Mouse (Mus musculus) embryonic stem cell, embryonic (primary cell): ENCODE measurements around the gene Gjc1.

Source experiments
- CTCF ChIA-PET, 4 experiments: fragments of 300-600 bp in 2 of 4; fragments of 350-600 bp in 2 of 4; sonication (Branson Sonifier 250); formaldehyde crosslinking; loops; one replicate each; lab custom pipeline; 2022; ENCODE audit warnings: inconsistent platforms in 2 of 4; lab: Charles Lee
- POLR2A ChIA-PET, 4 experiments: fragments of 300-600 bp in 2 of 4; fragments of 350-600 bp in 2 of 4; sonication (Branson Sonifier 250); formaldehyde crosslinking; loops; one replicate each; lab custom pipeline; 2022; ENCODE audit warnings: antibody characterized with exemption in 4 of 4, inconsistent platforms in 1 of 4; lab: Charles Lee

The Gjc1 gene

DNA sequence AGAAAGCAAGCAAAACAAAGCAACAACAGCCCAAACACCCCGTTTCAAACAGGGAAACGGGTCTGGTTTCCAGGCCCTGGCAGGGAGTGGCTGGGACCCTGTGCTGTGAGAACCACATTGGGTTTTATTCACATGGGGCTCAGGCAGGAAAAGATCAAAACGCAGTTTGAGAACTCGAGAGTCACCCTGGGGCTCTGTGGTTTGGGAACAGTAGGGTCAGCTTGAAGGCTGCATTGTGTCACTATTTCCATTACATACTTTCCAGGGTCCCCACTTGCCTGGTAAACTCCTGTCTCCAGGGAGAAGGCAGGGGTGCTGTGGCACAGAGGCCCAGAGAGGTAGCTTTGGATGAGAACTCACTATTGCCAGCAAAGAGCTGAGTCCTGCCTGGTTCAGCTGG lies 7.6 kb upstream of the Gjc1 start:
- ChIA-PET POLR2A (interaction anchor here in 2 of 4 experiments (0.7 to 3.6 kb wide), 19 partner anchors 8 to 289 kb away, joined by 3 to 20 read pairs (median 4); partner anchors contain the start of genes Gjc1 (in 1 of the 2), Hexim1 (in 1 of the 2) and Higd1b (in 1 of the 2)), CTCF (interaction anchor here in 2 of 4 experiments (0.9 to 1.7 kb wide), 5 partner anchors 50 to 254 kb away, joined by 3 to 8 read pairs (median 4); no protein-coding TSS in a partner anchor)

GRCm38 (mm10) chr11:102826476-102826875 lies 7.0 kb upstream of the Gjc1 start:
- CTCF ChIA-PET, result interaction anchor here in 2 of 4 experiments (0.5 to 1.0 kb wide), 2 partner anchors 52 to 582 kb away, joined by 3 to 15 read pairs; no protein-coding TSS in a partner anchor
- POLR2A ChIA-PET, result interaction anchor here in 2 of 4 experiments (1.0 to 3.6 kb wide), 8 partner anchors 10 to 52 kb away, joined by 3 to 20 read pairs (median 5); partner anchors contain the start of gene Higd1b (in 1 of the 2)

- CTCF ChIA-PET, result interaction anchor here in 3 of 4 experiments (0.7 to 1.4 kb wide), 6 partner anchors 9 to 451 kb away, joined by 3 to 6 read pairs (median 4); no protein-coding TSS in a partner anchor
- POLR2A ChIA-PET, result interaction anchor here (0.6 to 3.8 kb wide), 32 partner anchors 9 to 473 kb away, joined by 3 to 25 read pairs (median 6); partner anchors contain the start of genes Hexim1 (in 2 of the 4), Ccdc103 (in 1 of the 4), Eftud2 (in 1 of the 4) and Slc25a39 (in 1 of the 4)
Observed at GRCm38 (mm10) chr11:102821231-102821630, 1.7 kb upstream of the Gjc1 start.

DNA sequence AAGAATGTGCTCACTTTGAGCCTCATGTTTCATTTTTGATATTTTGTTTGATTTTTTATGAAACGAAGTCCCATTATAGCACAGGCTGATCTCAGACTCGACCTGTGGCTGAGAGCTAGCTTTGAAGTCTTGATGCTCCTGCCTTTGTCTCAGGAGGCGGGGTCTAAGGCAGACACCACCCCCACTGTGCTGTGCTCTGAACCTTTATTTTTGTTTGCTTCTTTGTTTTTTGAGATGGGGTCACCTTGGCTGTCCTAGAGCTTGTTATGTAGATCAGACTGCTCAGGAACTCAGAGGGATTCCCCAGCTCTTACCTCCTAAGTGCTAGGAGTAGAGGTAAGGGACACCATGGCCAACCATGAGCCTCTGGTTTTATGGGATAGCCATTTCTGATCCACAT lies 932 bp upstream of the Gjc1 start:
- POLR2A ChIA-PET, result interaction anchor here (0.6 to 3.8 kb wide), 85 partner anchors 9 to 1518 kb away, joined by 3 to 25 read pairs (median 4); partner anchors contain the start of genes Hexim1 (in 3 of the 4), Ccdc103 (in 2 of the 4), Eftud2 (in 2 of the 4) and Dcakd (in 1 of the 4)
- CTCF ChIA-PET, result interaction anchor here (0.6 to 1.4 kb wide), 22 partner anchors 10 to 1789 kb away, joined by 3 to 6 read pairs (median 3); no protein-coding TSS in a partner anchor

- POLR2A ChIA-PET, result interaction anchor here (0.6 to 3.8 kb wide), 84 partner anchors 8 to 1517 kb away, joined by 3 to 25 read pairs (median 4); partner anchors contain the start of genes Hexim1 (in 3 of the 4), Ccdc103 (in 2 of the 4), Eftud2 (in 2 of the 4) and Dcakd (in 1 of the 4)
- CTCF ChIA-PET, result interaction anchor here (0.6 to 1.4 kb wide), 19 partner anchors 10 to 1790 kb away, joined by 3 to 5 read pairs (median 3); no protein-coding TSS in a partner anchor
Observed at GRCm38 (mm10) chr11:102819783-102820385, 384 bp upstream of the Gjc1 start.

- POLR2A ChIA-PET, result interaction anchor here in 2 of 4 experiments (0.6 to 3.1 kb wide), 9 partner anchors 9 to 75 kb away, joined by 3 to 12 read pairs (median 4); partner anchors contain the start of gene Fam187a (in 1 of the 2)
- CTCF ChIA-PET, result interaction anchor here in 1 of 4 experiments (0.5 kb wide), 1 partner anchor 108 kb away, joined by 3 read pairs; no protein-coding TSS in a partner anchor
Observed at GRCm38 (mm10) chr11:102818121-102819020, 1.1 kb downstream of the Gjc1 start.

- ChIA-PET POLR2A (interaction anchor here in 3 of 4 experiments (0.6 to 2.8 kb wide), 13 partner anchors 9 to 324 kb away, joined by 3 to 15 read pairs (median 5); partner anchors contain the start of gene Hexim1 (in 1 of the 3)), CTCF (interaction anchor here in 2 of 4 experiments (0.9 to 1.0 kb wide), 2 partner anchors 41 kb away, joined by 3 read pairs; no protein-coding TSS in a partner anchor)
Observed at GRCm38 (mm10) chr11:102814881-102815280, 4.6 kb downstream of the Gjc1 start.

DNA sequence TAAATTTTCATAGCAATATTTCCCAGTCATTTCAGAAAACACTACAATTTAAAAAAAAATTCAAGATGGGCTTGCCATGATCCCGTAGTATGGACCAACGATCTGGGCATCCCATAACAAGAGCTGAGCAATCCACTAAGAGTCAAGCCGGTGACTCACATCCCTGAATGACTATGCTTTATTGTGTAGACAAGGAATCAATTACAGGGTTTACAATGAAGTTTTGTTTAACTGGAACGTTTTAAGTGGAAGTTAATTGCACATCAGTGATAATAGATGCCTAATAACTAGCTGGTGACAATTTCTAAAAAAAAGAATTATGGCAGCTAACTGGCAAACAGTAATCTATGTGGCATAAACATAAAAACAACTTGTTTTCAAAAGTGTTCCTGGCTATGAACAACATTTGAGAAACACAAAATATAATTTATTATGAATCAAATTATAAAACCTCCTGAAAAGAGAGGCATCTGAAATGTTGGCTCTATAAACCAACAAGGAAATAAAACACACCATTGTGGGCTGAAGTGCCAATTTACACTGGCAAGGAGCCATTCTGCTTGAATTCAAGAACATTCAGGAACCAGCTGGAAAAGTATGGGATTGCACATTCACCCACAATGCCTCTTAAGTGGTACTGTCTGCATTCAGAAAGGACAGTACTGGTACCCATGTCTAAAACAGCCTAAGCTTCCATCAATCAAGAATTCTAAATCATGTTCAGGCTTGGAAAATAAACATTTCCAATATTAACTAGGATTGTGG lies 8.6 kb downstream of the Gjc1 start:
- POLR2A ChIA-PET, result interaction anchor here in 3 of 4 experiments (0.7 to 3.6 kb wide), 22 partner anchors 9 to 364 kb away, joined by 3 to 18 read pairs (median 4); partner anchors contain the start of genes Gjc1 (in 2 of the 3), Ccdc103 (in 1 of the 3), Eftud2 (in 1 of the 3) and Hexim1 (in 1 of the 3)

DNA sequence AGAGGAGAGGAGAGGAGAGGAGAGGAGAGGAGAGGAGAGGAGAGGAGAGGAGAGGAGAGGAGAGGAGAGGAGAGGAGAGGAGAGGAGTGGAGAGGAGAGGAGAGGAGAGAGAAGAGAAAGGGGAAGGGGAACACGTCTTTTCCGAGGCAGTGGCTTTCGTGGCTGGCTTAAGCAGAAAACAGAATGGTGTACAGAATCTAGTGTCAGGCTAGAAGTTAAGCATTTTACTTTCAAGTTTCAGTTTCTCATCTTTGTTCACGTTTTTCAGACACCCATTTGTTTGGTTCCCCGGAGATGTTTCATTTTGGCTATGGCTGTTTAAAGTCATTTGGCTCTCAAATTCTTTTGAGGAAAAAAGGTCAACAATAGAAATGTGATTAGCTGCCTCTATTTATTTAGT lies 11.3 kb downstream of the Gjc1 start:
- POLR2A ChIA-PET, result interaction anchor here (0.6 to 3.6 kb wide), 8 partner anchors 8 to 617 kb away, joined by 3 to 11 read pairs (median 4); no protein-coding TSS in a partner anchor
- CTCF ChIA-PET, result interaction anchor here in 1 of 4 experiments (0.7 kb wide), 1 partner anchor 21 kb away, joined by 3 read pairs; no protein-coding TSS in a partner anchor

More for the DNA sequence above, 8.6 kb downstream of the Gjc1 start:
- CTCF ChIA-PET, result interaction anchor here in 2 of 4 experiments (1.3 to 1.7 kb wide), 2 partner anchors 41 to 121 kb away, joined by 3 to 4 read pairs; no protein-coding TSS in a partner anchor

GRCm38 (mm10) chr11:102803453-102803852 lies 16.0 kb downstream of the Gjc1 start:
- ChIA-PET POLR2A (interaction anchor here in 2 of 4 experiments (0.9 to 2.5 kb wide), 11 partner anchors 9 to 312 kb away, joined by 3 to 11 read pairs (median 4); partner anchors contain the start of genes Gjc1 (in 1 of the 2), Hexim1 (in 1 of the 2) and Higd1b (in 1 of the 2)), CTCF (interaction anchor here in 2 of 4 experiments (0.7 to 1.7 kb wide), 2 partner anchors 28 to 55 kb away, joined by 3 to 5 read pairs; no protein-coding TSS in a partner anchor)

DNA sequence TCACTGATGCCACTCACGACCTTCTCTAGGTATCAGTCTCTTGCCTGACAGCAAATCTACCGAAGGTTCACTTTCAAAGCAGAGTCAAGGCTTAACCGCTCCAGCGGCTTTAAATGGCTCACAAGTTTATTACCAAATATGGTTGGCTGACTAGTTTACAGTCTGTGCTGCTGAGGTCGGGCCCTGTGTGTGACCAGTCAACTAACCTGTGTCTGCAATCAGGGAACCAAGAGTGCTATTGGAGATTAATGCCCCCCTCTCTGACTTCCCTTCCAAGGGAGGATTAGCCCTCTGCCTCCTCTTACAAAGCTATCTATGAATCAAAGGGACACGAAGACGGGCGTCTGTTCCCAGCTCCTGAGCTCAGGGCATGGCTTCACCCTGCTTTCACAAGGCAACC lies 25.3 kb downstream of the Gjc1 start:
- ChIA-PET POLR2A (interaction anchor here in 3 of 4 experiments (0.5 to 2.5 kb wide), 10 partner anchors 9 to 318 kb away, joined by 3 to 6 read pairs (median 4); partner anchors contain the start of genes Ccdc103 (in 1 of the 3) and Eftud2 (in 1 of the 3)), CTCF (no interaction called here)

- POLR2A ChIA-PET, result interaction anchor here in 2 of 4 experiments (0.6 to 1.4 kb wide), 5 partner anchors 16 to 65 kb away, joined by 3 to 4 read pairs (median 3); no protein-coding TSS in a partner anchor
- CTCF ChIA-PET, result interaction anchor here in 1 of 4 experiments (0.5 kb wide), 1 partner anchor 56 kb away, joined by 8 read pairs; no protein-coding TSS in a partner anchor
Observed at GRCm38 (mm10) chr11:102791682-102792445, 27.6 kb downstream of the Gjc1 start.

- ChIA-PET POLR2A (interaction anchor here in 2 of 4 experiments (0.6 to 3.5 kb wide), 10 partner anchors 9 to 345 kb away, joined by 3 to 18 read pairs (median 4); no protein-coding TSS in a partner anchor), CTCF (interaction anchor here in 2 of 4 experiments (1.2 to 1.4 kb wide), 2 partner anchors 13 to 14 kb away, joined by 3 to 4 read pairs; no protein-coding TSS in a partner anchor)
Observed at GRCm38 (mm10) chr11:102787688-102788177, 31.8 kb downstream of the Gjc1 start.

- ChIA-PET CTCF (interaction anchor here in 3 of 4 experiments (0.7 to 1.2 kb wide), 3 partner anchors 10 to 294 kb away, joined by 3 to 7 read pairs (median 4); no protein-coding TSS in a partner anchor), POLR2A (interaction anchor here in 2 of 4 experiments (1.6 to 2.1 kb wide), 2 partner anchors 9 to 18 kb away, joined by 4 to 7 read pairs; no protein-coding TSS in a partner anchor)
Observed at GRCm38 (mm10) chr11:102783443-102783842, 36.1 kb downstream of the Gjc1 start.
